Mouse (Mus musculus) stomach, postnatal 0 days (tissue): ENCODE measurements around the gene Sorcs1. TPM values are rescaled to one million over a fixed set of nuclear protein-coding genes. Genes with fewer than 3 reads are reported as not detected.
A peak's percentile ranks its signal among the peaks of the same experiment; 100 is the strongest.

Source experiments
- ATAC-seq: fragments of 200-750 bp; cut with Nextera tagmentation; 2 replicates; pipeline ENCODE4 v1.8.0; 2017; ENCODE audit not compliant: low FRiP score, low TSS enrichment
- DNase-seq: peaks from one replicate; pipeline ENCODE4 v3.0.0-alpha.2; 2016; ENCODE audit warnings: low spot score
- H3K27ac ChIP-seq: fragments of 300-500 bp; sonication (generic); replicated peaks from 2 replicates; pipeline ENCODE4 v1.5.1; 2014; ENCODE audit warnings: mild to moderate bottlenecking, control low read depth
- H3K27me3 ChIP-seq: fragments of 300-500 bp; sonication (generic); 2 replicates; pipeline ENCODE4 v1.6.1; 2014; ENCODE audit warnings: low read length; ENCODE audit not compliant: control insufficient read depth, insufficient read depth
- H3K36me3 ChIP-seq: fragments of 300-500 bp; sonication (generic); 2 replicates; pipeline ENCODE4 v1.6.1; 2014; ENCODE audit warnings: low read length, mixed read lengths; ENCODE audit not compliant: control insufficient read depth, insufficient read depth
- H3K4me1 ChIP-seq: fragments of 300-500 bp; sonication (generic); replicated peaks from 2 replicates; pipeline ENCODE4 v1.6.1; 2014; ENCODE audit warnings: antibody characterized with exemption; ENCODE audit not compliant: control insufficient read depth, insufficient read depth
- H3K4me2 ChIP-seq: fragments of 300-500 bp; sonication (generic); replicated peaks from 2 replicates; pipeline ENCODE4 v1.6.1; 2014; ENCODE audit warnings: low read depth, mild to moderate bottlenecking, control low read depth, moderate library complexity
- H3K4me3 ChIP-seq: fragments of 300-500 bp; sonication (generic); 2 replicates; pipeline ENCODE4 v1.5.1; 2014; ENCODE audit warnings: low read depth, low read length, control low read depth
- H3K9ac ChIP-seq: fragments of 300-500 bp; sonication (generic); 2 replicates; pipeline ENCODE4 v1.6.1; 2014; ENCODE audit warnings: mild to moderate bottlenecking, low read length, control low read depth, mixed read lengths
- H3K9me3 ChIP-seq: fragments of 300-500 bp; sonication (generic); 2 replicates; pipeline ENCODE4 v1.6.1; 2016; ENCODE audit warnings: low read length; ENCODE audit not compliant: control insufficient read depth
- CTCF ChIP-seq: IDR thresholded peaks from 2 replicates; pipeline ENCODE4 v1.5.1; 2016; ENCODE audit warnings: antibody characterized with exemption, low read depth, mild to moderate bottlenecking, moderate library complexity
- EP300 ChIP-seq: optimal IDR thresholded peaks from 2 replicates; pipeline ENCODE3; 2016; ENCODE audit warnings: antibody characterized with exemption
- WGBS: fragments of 180-500 bp; shearing (Covaris S2); extraction: QIAGEN DNeasy Blood & Tissue Kit; methylation state at CpG from one replicate; pipeline ENCODE4 v1.1.7; 2014; 5-methylcytosine and 5-hydroxymethylcytosine counted together
- polyA plus RNA-seq: library from polyadenylated mRNA; unstranded; fragments of >200 nt; fragmentation: Nextera tagmentation; extraction: Ambion mirVana; gene quantifications from 2 replicates; pipeline ENCODE4 v1.2.1, GENCODE M21; 2015

Gene Sorcs1
- polyA plus RNA-seq: 1.3 and 1.4 TPM in 2 replicates

GRCm38 (mm10) chr19:50677903-50678896, at the start of gene Sorcs1:
Gene Sorcs1 (minus strand): TSS chr19:50678646.
- Histone ChIP-seq H3K4me3 (peak within 1 kb of the TSS; percentile 52), H3K36me3 (no peaks in the 10 kb centered on the region), H3K9ac (0 out of 2 replicates have a peak within 1 kb of the TSS, but pooled peaks have one; percentile 27), H3K27me3 (peaks cover 5% of the 10 kb centered on the region), H3K27ac (no peak within 1 kb of the TSS), H3K9me3 (no peaks in the 10 kb centered on the region), H3K4me2 (peak within 1 kb of the TSS; percentile 86), H3K4me1 (peaks cover 3% of the 10 kb centered on the region; the same call in 1 of the 2 replicates)
- under 1% methylated on average over 93 of the region's 102 CpGs for WGBS
- no peak for TF ChIP-seq EP300
- peak; percentile 18; the same call in 1 of the 2 replicates for TF ChIP-seq CTCF
- DNase-seq (peak; percentile 72), ATAC-seq (peak; percentile 91)

GRCm38 (mm10) chr19:50683277-50683676, 4.8 kb upstream of the Sorcs1 start:
- no peak for DNase-seq
- WGBS: 32% methylated on average over 2 of the region's 2 CpGs
- no peak for TF ChIP-seq EP300
- TF ChIP-seq CTCF: peak; percentile 19
- ATAC-seq: no peak
- no peak overlapping the region for H3K4me2 ChIP-seq
- no peaks in the 10 kb centered on the region for H3K36me3 ChIP-seq
- H3K9me3 ChIP-seq: no peaks in the 10 kb centered on the region
- H3K27me3 ChIP-seq: peaks cover under 1% of the 10 kb centered on the region
- no peak overlapping the region for H3K9ac ChIP-seq
- H3K4me3 ChIP-seq: no peak overlapping the region
- no peak overlapping the region for H3K27ac ChIP-seq
- peaks cover under 1% of the 10 kb centered on the region; the same call in 1 of the 2 replicates for H3K4me1 ChIP-seq

- Histone ChIP-seq H3K4me3 (peak overlapping the region; percentile 52), H3K4me2 (peak overlapping the region; percentile 86), H3K27ac (no peak overlapping the region), H3K4me1 (peaks cover 3% of the 10 kb centered on the region; the same call in 1 of the 2 replicates), H3K36me3 (no peaks in the 10 kb centered on the region), H3K9ac (0 out of 2 replicates have a peak overlapping the region, but pooled peaks have one; percentile 27), H3K9me3 (no peaks in the 10 kb centered on the region), H3K27me3 (peaks cover 5% of the 10 kb centered on the region)
- DNase-seq: no peak
- ATAC-seq: peak; percentile 40; the same call in 1 of the 2 replicates
- TF ChIP-seq EP300 (no peak), CTCF (no peak)
- 0% methylated on average over 2 of the region's 2 CpGs for WGBS
These were observed 500 bp upstream of the Sorcs1 start for GRCm38 (mm10) chr19:50678946-50679345.

- Histone ChIP-seq H3K9ac (no peak overlapping the region), H3K27ac (no peak overlapping the region), H3K4me2 (peak overlapping the region; percentile 86; the same call in 1 of the 2 replicates), H3K4me3 (peak overlapping the region; percentile 15; the same call in 1 of the 2 replicates), H3K27me3 (peaks cover 5% of the 10 kb centered on the region), H3K36me3 (no peaks in the 10 kb centered on the region), H3K9me3 (no peaks in the 10 kb centered on the region), H3K4me1 (peaks cover 3% of the 10 kb centered on the region; the same call in 1 of the 2 replicates)
- ATAC-seq: no peak
- TF ChIP-seq CTCF: no peak
- no peak for TF ChIP-seq EP300
- no peak for DNase-seq
- WGBS: 35% methylated on average over 19 of the region's 19 CpGs
These were observed 1.6 kb downstream of the Sorcs1 start for GRCm38 (mm10) chr19:50676578-50677524.

- DNase-seq: no peak
- Histone ChIP-seq H3K9ac (no peak overlapping the region), H3K36me3 (no peaks in the 10 kb centered on the region), H3K4me1 (peaks cover 3% of the 10 kb centered on the region; the same call in 1 of the 2 replicates), H3K4me3 (no peak overlapping the region), H3K27ac (no peak overlapping the region), H3K9me3 (no peaks in the 10 kb centered on the region), H3K27me3 (peaks cover 5% of the 10 kb centered on the region), H3K4me2 (no peak overlapping the region)
- TF ChIP-seq EP300 (no peak), CTCF (no peak)
- WGBS: 58% methylated on average over 5 of the region's 5 CpGs
- ATAC-seq: no peak
These were observed 3.5 kb downstream of the Sorcs1 start for GRCm38 (mm10) chr19:50674921-50675320.
